Mouse (Mus musculus) liver, adult 2 months (tissue): ENCODE measurements around the gene Bpi. TPM values are rescaled to one million over a fixed set of nuclear protein-coding genes. Genes with fewer than 3 reads are reported as not detected.

Source experiments
- DNase-seq: peaks from one replicate; pipeline ENCODE4 v3.0.0-alpha.2; 2011; ENCODE audit warnings: low read depth, low spot score; ENCODE audit errors: extremely low read depth
- H3K27ac ChIP-seq: fragments of 200-500 bp; replicated peaks from 2 replicates; pipeline ENCODE4 v1.5.1; 2012; ENCODE audit warnings: low read depth, mild to moderate bottlenecking, control low read depth, inconsistent platforms, low read length; ENCODE audit not compliant: insufficient read depth
- H3K27me3 ChIP-seq: fragments of 200-500 bp; 2 replicates; pipeline ENCODE4 v1.6.1; 2012; ENCODE audit warnings: mild to moderate bottlenecking, moderate library complexity, low read length, inconsistent platforms; ENCODE audit not compliant: control insufficient read depth, insufficient read depth
- H3K36me3 ChIP-seq: fragments of 200-500 bp; 2 replicates; pipeline ENCODE4 v1.6.1; 2012; ENCODE audit warnings: low read length, inconsistent platforms; ENCODE audit not compliant: control insufficient read depth, insufficient read depth
- H3K4me1 ChIP-seq: fragments of 200-500 bp; 2 replicates; pipeline ENCODE4 v1.6.1; 2011; ENCODE audit warnings: low read length; ENCODE audit not compliant: control insufficient read depth, insufficient read depth
- H3K4me3 ChIP-seq: fragments of 200-500 bp; 2 replicates; pipeline ENCODE4 v1.5.1; 2011; ENCODE audit warnings: low read depth, mild to moderate bottlenecking, control low read depth, low read length, moderate library complexity; ENCODE audit not compliant: insufficient read depth
- H3K79me2 ChIP-seq: fragments of 200-500 bp; 2 replicates; pipeline ENCODE4 v1.6.1; 2012; ENCODE audit warnings: inconsistent platforms, mild to moderate bottlenecking, low read length, moderate library complexity; ENCODE audit not compliant: control insufficient read depth, insufficient read depth
- H3K9ac ChIP-seq: fragments of 200-500 bp; 2 replicates; pipeline ENCODE4 v1.6.1; 2012; ENCODE audit warnings: low read depth, mild to moderate bottlenecking, control low read depth, inconsistent platforms, low read length
- CTCF ChIP-seq: fragments of 200-500 bp; IDR thresholded peaks from 2 replicates; pipeline ENCODE4 v1.5.1; 2011; ENCODE audit warnings: low read depth, low read length, control low read depth
- POLR2A ChIP-seq: fragments of 200-500 bp; IDR thresholded peaks from 2 replicates; pipeline ENCODE4 v1.6.1; 2011; ENCODE audit warnings: low read length, control low read depth; ENCODE audit not compliant: insufficient read depth; ENCODE audit errors: extremely low read depth
- WGBS: fragments of 180-500 bp; shearing (Covaris S2); methylation state at CpG from one replicate; pipeline ENCODE4 v1.1.7; 2018; 5-methylcytosine and 5-hydroxymethylcytosine counted together
- polyA plus RNA-seq: library from polyadenylated mRNA; depleted of rRNA; stranded (reverse); fragments of >200 nt; gene quantifications from 2 replicates; pipeline ENCODE4 v1.2.3, GENCODE M21; 2012
- total RNA-seq: library from RNA; depleted of rRNA; stranded (reverse); fragments of >200 nt; gene quantifications from 2 replicates; pipeline ENCODE4 v1.2.3, GENCODE M21; 2014

Bpi gene
- total and polyA plus RNA-seq, 2 experiments = not detected

- TF ChIP-seq CTCF = no peak
- no peak for TF ChIP-seq POLR2A
- H3K27ac ChIP-seq = no peak within 1 kb of the TSS
- DNase-seq = peak; percentile 84
- H3K36me3 ChIP-seq = no peaks in the 10 kb centered on the region
- H3K4me1 ChIP-seq = peaks cover 4% of the 10 kb centered on the region; the same call in 1 of the 2 replicates
- H3K27me3 ChIP-seq = no peaks in the 10 kb centered on the region
- H3K79me2 ChIP-seq = no peaks in the 10 kb centered on the region
- H3K4me3 ChIP-seq = peak within 1 kb of the TSS; percentile 47
- peak within 1 kb of the TSS; percentile 26 for H3K9ac ChIP-seq
- under 1% methylated on average over 53 of the region's 55 CpGs for WGBS
Observed at GRCm38 (mm10) chr2:158228670-158229502, 29.0 kb upstream of the Bpi start, which contains the start of gene D630003M21Rik. D630003M21Rik (minus strand) TSS chr2:158229222.

DNA sequence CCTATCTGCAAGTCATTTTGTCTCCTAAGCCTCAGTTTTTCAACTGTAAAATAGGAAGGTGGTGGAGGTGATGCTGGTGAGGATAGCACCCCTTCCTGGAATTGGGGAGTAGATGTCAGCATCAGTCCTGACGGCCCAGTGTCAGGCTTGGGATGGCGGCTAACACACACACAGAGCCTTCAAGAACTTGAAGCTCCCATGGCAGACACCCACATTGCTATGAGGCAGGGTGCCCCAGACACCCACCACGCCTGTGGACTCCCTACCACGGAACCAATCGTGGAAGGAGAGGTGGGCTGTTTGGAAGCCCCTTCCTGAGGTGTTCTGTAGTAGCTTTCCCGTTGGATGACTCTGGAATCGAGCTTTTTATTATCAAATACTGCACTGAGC is 28.4 kb upstream of the Bpi start:
- peak overlapping the region; percentile 32; the same call in 1 of the 2 replicates for H3K4me3 ChIP-seq
- no peaks in the 10 kb centered on the region for H3K27me3 ChIP-seq
- WGBS = 42% methylated on average over 7 of the region's 7 CpGs
- no peak for TF ChIP-seq POLR2A
- no peak for TF ChIP-seq CTCF
- 0 out of 2 replicates have a peak overlapping the region, but pooled peaks have one; percentile 8 for H3K9ac ChIP-seq
- DNase-seq = no peak
- no peak overlapping the region for H3K27ac ChIP-seq
- no peaks in the 10 kb centered on the region for H3K36me3 ChIP-seq
- H3K4me1 ChIP-seq = peaks cover 4% of the 10 kb centered on the region; the same call in 1 of the 2 replicates
- H3K79me2 ChIP-seq = no peaks in the 10 kb centered on the region

DNA sequence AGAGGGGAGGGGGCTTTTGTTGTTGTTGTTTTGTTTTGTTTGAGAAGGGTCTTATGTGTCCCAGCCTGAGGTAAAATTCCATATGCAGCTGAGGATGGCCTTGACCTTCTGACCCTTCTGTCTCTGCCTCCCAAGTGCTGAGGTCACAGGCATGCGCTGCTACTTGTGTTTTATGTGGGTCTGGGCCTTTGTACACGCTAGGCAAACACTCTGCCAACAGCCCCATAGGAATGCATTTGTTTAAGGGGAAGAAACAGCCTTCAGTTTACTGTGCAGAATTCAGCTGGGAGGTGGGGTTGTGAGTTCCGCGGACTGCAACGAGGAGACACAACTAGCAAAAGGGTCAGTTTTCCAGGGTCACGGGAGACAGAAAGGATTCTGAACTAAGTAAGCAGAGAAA is 27.3 kb upstream of the Bpi start:
- peaks cover 2% of the 10 kb centered on the region; the same call in 1 of the 2 replicates for H3K4me1 ChIP-seq
- DNase-seq = no peak
- 80% methylated on average over 6 of the region's 6 CpGs for WGBS
- H3K27ac ChIP-seq = no peak overlapping the region
- no peaks in the 10 kb centered on the region for H3K79me2 ChIP-seq
- H3K4me3 ChIP-seq = no peak overlapping the region
- H3K9ac ChIP-seq = no peak overlapping the region
- H3K36me3 ChIP-seq = no peaks in the 10 kb centered on the region
- H3K27me3 ChIP-seq = no peaks in the 10 kb centered on the region
- TF ChIP-seq POLR2A (no peak), CTCF (no peak)

- no peaks in the 10 kb centered on the region for H3K27me3 ChIP-seq
- no peak overlapping the region for H3K27ac ChIP-seq
- peaks cover 2% of the 10 kb centered on the region; the same call in 1 of the 2 replicates for H3K4me1 ChIP-seq
- no peaks in the 10 kb centered on the region for H3K79me2 ChIP-seq
- TF ChIP-seq CTCF = no peak
- TF ChIP-seq POLR2A = no peak
- no peak overlapping the region for H3K9ac ChIP-seq
- no peak overlapping the region for H3K4me3 ChIP-seq
- WGBS = 81% methylated on average over 5 of the region's 5 CpGs
- DNase-seq = no peak
- no peaks in the 10 kb centered on the region for H3K36me3 ChIP-seq
Observed at GRCm38 (mm10) chr2:158231071-158231470, 26.8 kb upstream of the Bpi start.

GRCm38 (mm10) chr2:158232414-158232813 is 25.5 kb upstream of the Bpi start:
- Histone ChIP-seq H3K4me3 (no peak overlapping the region), H3K36me3 (no peaks in the 10 kb centered on the region), H3K79me2 (no peaks in the 10 kb centered on the region), H3K27me3 (no peaks in the 10 kb centered on the region), H3K27ac (no peak overlapping the region), H3K4me1 (peaks cover 2% of the 10 kb centered on the region; the same call in 1 of the 2 replicates), H3K9ac (no peak overlapping the region)
- DNase-seq = no peak
- 80% methylated on average over 3 of the region's 3 CpGs for WGBS
- TF ChIP-seq POLR2A = no peak
- no peak for TF ChIP-seq CTCF

DNA sequence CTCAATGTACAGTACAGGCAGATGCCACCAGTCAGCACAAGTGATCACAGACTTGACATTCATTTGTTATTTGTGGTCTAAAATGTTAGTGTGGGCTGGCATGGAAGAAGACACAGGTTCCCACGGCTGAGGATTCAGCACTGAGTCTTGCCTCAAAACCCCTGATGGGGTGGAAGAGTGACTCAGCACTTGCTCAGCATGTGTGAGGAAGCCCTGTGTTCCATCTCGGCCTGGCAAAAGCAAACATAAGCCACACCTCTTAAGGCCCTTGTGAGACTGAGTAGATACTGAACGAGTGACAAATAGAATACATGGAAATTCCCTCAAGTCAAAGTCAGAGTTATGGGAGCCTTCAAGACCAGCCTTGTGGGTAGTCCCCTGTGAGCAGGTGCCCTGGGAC is 24.8 kb upstream of the Bpi start:
- no peaks in the 10 kb centered on the region for H3K36me3 ChIP-seq
- no peak overlapping the region for H3K27ac ChIP-seq
- no peak for TF ChIP-seq POLR2A
- no peak for TF ChIP-seq CTCF
- peaks cover 2% of the 10 kb centered on the region; the same call in 1 of the 2 replicates for H3K4me1 ChIP-seq
- no peak overlapping the region for H3K9ac ChIP-seq
- 81% methylated on average over 3 of the region's 3 CpGs for WGBS
- no peaks in the 10 kb centered on the region for H3K27me3 ChIP-seq
- no peak for DNase-seq
- no peak overlapping the region for H3K4me3 ChIP-seq
- H3K79me2 ChIP-seq = no peaks in the 10 kb centered on the region
